Mouse (Mus musculus) cerebellum, adult 9-11 months (tissue): ENCODE measurements at regions not wholly inside any gene's neighbourhood (a gene's known extent, or its start where the extent isn't known, plus 50 kb on each side); places are given as distances from the start of the nearest gene placed in this dataset.
"Not testable (repeated sequence)": the region's sequence is repeated elsewhere in the genome, so short reads cannot be mapped to it uniquely, and the experiment has no call there.

Source experiments
- DNase-seq: peaks from one replicate; pipeline ENCODE4 v3.0.0; 2022

DNA sequence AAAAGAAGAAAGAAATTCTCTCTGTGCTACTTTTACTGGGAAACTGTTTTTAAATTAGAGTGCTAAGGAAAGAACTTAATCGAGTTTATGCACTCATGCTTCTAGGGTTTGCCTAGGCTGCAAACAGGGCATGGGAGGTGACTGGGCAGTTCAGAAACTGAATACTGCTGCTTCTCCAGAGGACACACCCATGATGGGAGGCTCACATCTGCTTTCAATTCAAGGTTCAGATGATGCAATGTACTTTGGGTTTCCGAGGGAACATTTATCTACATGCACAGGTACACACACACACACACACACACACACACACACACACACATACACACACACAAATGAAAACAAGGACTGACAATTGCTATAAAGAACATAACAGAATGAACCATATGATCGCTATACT lies 417.4 kb downstream of the Htr7 start:
- no peak for DNase-seq

GRCm38 (mm10) chr19:35621771-35622170 lies 435.5 kb downstream of the Htr7 start:
- DNase-seq = no peak

GRCm38 (mm10) chr19:35595384-35595783 lies 461.9 kb downstream of the Htr7 start:
- DNase-seq = peak; percentile 8

GRCm38 (mm10) chr19:35575979-35576378 lies 481.3 kb downstream of the Htr7 start:
- no peak for DNase-seq

DNA sequence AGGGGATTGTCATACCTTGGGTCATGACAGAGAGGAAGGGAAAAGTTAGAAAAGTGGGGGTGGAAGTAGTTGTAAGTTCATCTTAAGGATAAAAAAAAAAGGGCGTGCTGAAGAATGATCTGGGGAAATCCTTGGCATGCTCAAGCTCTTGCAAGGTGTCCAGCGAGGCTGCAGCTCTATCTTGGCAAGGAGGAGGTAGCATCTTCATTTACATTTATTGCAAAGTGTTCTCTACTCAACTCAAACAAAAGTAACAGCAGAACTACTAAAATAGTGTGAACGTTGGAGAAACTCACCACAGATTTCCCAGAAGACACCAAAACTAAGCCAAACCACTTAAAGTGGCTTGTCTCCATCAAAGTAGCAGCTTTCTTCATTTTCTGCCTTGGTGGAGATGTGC lies 507.9 kb downstream of the Htr7 start:
- DNase-seq = no peak

GRCm38 (mm10) chr19:35536816-35537215 lies 520.5 kb downstream of the Htr7 start:
- DNase-seq = no peak

GRCm38 (mm10) chr19:35529276-35529675 lies 528.0 kb downstream of the Htr7 start:
- no peak for DNase-seq

DNA sequence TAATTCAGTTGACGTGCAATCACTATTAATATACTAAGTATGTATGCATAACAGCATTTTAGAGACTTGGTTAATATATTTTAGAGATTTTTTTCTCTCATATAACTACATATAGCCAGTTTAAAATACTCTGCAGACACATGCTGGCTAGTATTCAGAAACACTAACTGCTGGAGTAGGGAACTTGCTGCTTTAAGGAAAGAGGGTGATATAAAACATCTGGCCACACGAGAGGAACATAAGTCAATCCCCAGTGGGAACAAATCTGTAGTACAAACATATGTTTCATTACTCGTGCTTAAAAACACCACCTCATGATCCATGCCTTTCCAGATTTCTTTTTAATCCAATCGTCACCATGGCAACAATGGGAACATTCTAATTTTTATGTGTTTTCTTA lies 563.6 kb downstream of the Htr7 start:
- no peak for DNase-seq

GRCm38 (mm10) chr19:35491354-35491753 lies 566.0 kb downstream of the Htr7 start:
- no peak for DNase-seq

GRCm38 (mm10) chr19:35485616-35486015 lies 563.5 kb downstream of the Kif20b start:
- not testable (repeated sequence) for DNase-seq

- DNase-seq = no peak
Measured at GRCm38 (mm10) chr19:35482469-35482868, 560.3 kb downstream of the Kif20b start.

DNA sequence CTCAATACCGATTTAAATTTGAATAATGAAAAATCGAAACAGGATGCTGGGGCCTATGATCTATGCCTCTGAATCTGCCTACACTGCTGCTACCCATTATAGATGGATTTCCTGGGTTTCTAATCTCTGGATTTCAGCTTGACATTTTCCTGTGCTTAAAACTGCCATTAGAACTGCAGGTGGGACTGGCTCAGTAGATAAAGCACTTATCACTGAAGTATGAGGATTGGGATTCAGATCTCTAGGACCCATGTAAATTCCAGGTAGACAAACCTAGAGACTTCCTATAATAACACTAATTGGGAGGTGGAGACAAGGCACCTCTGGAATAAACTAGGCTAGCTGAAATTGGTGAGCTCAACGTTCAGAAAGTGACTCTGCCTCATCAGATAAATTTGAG lies 531.8 kb downstream of the Kif20b start:
- no peak for DNase-seq

GRCm38 (mm10) chr19:35442466-35442865 lies 520.3 kb downstream of the Kif20b start:
- DNase-seq = no peak

- DNase-seq = no peak
Measured at GRCm38 (mm10) chr19:35438074-35438473, 515.9 kb downstream of the Kif20b start.
